Mouse (Mus musculus): ENCODE measurements around the gene Prdx6.
A peak's percentile ranks its signal among the peaks of the same experiment; 100 is the strongest.

Prdx6 gene

DNA sequence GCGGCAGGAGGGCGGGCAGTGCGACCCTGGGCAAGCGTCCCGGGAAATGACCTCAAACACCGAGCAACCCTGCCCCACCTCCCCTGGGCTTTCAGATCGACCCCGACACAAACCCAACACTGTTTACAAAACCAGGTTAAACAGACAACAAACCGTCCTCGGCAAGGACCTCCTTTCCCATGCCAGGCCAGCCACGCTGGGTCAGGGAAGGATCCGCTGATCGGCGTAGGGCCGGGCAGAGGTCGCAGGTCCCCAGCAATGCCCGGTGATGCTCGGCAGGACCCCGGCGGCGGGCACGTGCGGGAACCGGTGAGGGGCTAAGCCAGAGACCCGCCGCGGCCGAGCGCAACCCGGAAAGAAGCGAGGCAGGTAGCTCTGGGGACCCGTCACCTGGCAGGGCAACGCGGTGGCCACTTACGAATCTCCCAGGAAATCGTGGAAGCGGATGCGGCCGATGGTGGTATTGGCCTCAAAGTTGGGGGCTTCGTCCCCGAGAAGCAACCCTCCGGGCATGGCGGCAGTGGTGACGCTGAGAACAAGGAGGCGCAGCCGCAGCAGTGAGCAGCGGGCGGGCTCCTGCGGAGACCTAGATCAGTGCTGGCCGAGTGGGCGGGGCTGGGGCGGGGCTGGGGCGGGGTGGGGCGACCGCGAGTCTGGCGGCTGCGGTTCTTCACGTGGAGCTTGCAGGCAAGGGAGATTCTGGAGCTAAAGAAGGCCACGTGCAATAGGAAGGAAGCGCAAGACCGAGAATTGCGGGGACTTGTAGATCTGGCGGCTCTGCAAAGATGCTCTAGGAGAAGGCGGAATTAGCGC, at the start of gene Prdx6:
Prdx6 (minus strand) TSS at position 616 of the 813 bp plus-strand sequence.
- DNase-seq (ENCODE audit: low read depth, low spot score) = peak; percentile 91

GRCm38 (mm10) chr1:161288256-161288655, 37.2 kb upstream of the Prdx6 start:
- no peak for DNase-seq (ENCODE audit: low read depth, low spot score)

DNA sequence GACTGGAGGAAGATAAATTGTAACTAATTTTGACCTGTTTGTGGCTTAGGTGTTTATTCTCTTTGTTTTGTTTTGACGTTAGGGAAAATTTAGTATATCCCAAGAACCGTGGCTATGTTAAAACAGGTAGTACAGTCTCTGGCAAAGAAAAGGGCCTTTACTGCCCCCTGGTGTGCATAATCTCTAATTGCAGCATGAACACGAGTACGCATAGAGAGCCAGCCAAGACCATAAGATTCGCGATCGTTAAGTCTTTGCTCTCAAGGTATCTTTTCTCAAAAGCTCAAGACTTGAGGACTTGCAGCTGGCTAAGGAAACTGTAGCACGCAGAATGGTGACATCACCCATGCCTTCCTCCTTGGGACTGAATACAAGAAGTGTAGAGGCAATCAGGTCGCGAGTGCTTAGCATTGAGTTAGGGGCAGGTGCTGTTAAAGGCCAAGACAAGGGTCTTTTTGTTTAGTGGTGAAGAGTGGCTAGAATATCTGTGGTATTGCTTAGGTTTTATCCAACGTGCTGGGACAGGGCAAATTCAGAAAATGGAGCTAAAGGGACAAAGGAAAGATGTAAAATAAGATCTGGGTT, 35.8 kb upstream of the Prdx6 start:
- peak; percentile 67 for DNase-seq (ENCODE audit: low read depth, low spot score)

DNA sequence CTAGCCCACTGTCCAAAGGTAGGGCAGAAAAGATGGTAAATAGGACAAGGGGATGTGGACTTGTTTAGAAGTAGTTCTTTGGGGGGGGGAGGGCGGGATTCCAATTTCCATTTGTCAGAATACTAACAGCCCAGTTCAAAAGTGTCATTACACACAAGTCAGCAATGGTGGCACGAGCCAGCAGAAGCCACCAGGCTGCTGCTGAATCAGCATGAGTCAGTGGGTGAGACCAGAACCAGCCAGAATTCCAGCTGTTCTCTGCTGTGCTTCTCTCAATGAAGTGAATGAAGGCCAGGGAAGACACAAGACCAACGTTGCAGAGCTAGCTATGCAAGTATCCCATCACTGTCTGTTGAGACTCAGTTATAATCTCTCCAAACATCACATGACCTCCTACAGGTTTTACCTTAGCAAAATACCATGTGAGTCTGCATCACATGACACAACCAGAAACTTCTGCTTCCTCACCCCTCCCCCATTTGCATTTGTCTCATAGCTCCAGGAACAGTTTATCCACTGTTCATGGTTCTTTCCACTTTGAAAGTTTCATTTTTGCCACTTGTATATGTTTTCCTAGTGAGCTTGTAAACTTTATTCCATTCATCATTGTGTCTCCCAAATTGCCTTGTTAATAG, 30.2 kb upstream of the Prdx6 start:
- DNase-seq (ENCODE audit: low read depth, low spot score) = no peak

DNA sequence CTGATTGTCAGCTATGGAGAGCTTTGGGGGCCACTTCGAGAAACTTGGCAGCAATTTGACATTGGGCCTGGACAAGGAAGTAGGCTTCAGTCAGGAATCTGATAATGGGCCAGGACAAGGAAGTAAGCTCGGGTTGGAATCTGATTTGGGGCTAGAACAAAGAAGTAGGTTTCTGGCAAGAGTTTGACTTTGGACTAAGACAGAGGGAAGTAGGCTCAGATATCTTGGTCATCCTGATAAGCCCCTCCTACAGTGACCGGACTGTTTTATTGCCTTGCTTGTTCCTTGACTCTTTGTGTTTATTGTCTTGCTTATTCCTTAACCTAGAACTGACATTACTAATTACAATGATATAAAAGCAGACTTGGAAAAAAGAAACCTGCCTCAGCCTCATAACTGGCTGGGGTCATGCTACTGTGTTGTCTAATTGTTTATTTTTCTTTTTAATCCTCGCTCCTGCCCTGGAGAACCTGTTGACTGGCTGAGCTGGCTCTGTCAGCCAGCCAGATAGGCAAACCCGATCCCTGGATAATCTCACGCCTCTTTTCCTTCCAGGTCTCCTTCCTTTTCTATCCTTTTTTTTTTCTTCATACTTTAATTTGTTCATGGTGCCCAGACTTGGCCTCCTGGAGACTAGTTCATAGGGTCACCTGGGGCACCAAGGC, 28.4 kb upstream of the Prdx6 start:
- DNase-seq (ENCODE audit: low read depth, low spot score) = no peak

- no peak for DNase-seq (ENCODE audit: low read depth, low spot score)
Measured at GRCm38 (mm10) chr1:161273486-161273885, 22.5 kb upstream of the Prdx6 start.

DNA sequence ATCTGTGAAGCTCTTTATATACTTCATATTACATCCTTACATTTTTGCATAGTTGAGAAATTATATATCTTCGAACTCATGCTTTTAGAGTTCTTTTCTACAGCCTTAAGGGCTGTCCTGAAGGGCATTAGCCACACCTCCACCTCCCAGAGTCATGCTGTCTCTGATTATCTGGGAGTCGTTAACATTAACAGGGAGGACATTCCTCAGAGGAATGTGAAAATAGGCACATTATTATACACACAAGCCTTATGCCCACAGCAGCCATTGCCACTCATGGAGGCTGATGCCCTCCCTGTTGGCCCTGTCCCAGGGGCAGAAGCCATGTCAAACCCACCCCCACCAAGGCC, 20.4 kb upstream of the Prdx6 start:
- DNase-seq (ENCODE audit: low read depth, low spot score) = no peak

DNA sequence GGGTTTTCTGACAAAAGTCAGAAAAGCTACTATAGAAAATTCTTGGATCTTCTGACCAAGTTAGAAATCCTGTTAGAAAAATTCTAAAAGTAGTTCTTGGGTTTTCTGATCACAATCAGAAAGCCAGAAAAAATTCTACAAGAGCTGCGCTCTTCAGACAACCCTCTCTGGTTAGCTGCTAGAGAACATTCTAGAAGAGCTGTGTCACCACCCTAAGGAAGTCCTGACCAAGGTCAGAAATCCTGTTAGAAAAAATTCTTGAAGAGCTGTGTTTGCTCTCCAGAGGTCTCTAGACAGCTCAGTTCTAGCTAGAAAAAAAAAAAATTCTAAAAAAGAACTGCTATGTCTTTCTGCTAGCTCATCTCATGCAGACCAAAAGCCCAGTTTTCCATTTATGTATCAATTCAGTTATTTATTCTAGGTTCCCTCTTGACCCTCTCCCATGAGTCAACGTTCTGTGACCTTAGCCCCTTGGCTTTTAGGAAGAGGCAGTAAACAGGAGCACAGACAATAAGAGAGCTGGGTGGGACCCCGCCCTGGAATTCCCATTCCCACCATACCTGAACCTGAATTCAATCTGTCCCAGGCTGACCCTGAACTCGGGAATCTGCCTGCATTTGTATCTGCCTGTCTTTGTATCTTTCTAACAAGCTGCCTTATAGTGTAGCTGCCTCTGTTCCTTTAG, 19.9 kb upstream of the Prdx6 start:
- no peak for DNase-seq (ENCODE audit: low read depth, low spot score)

DNA sequence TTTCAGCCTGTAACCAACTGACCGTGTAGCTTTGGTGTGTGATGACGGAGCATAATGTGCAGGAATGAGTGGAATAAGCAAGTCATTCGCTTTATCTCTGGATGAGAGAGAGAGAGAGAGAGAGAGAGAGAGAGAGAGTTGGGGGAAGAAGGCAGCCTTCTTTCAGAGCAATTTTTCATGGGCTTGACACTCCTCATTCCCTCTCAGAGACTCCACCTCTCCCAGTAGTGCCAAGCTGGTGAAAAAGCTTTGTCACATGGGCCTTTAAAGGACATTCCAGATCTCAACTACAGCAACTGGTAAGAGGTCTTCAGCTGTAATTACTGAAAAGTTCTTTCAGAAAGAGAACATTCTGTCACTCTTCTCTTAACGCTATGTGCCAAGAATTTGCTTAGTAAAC, 18.3 kb upstream of the Prdx6 start:
- no peak for DNase-seq (ENCODE audit: low read depth, low spot score)

GRCm38 (mm10) chr1:161268884-161269283, 17.9 kb upstream of the Prdx6 start:
- DNase-seq (ENCODE audit: low read depth, low spot score) = no peak

DNA sequence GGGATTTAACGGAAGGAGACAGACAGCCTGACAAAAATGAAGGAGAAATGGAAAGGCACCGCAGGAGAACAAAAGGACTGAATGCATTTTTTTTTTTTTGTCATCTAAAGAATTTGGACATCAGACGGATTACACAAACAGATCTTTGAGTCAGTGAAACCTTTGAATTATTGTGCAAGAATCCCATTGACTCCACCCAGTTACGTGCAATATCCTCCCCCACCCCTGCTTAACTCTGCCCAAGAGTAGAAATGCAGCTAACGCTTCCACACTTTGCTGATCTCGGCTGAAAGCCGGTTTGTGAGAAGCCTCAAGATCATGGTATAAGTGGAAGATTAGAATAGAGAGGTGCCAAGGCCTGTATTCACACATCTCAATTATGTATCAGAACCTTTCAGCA, 17.1 kb upstream of the Prdx6 start:
- DNase-seq (ENCODE audit: low read depth, low spot score) = no peak

- DNase-seq (ENCODE audit: low read depth, low spot score) = no peak
Measured at GRCm38 (mm10) chr1:161264961-161265360, 13.9 kb upstream of the Prdx6 start.

DNA sequence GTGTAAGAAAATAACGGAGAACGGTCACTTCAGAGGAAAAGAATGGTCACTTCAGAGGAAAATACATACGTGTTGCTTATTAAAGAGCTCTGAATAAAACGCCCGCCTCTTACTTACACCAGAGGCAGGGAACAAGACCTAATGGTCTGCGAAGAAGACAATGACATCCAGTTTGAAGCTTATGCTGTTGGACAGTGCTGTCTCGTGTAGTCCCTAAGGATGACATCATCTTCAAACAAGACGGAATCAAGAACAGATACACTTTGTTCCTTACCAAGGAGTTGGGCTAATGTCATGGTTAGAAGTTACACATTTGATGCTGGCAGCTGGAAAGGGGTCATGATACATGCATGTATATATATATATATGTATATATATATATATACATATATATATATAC, 12.6 kb upstream of the Prdx6 start:
- DNase-seq (ENCODE audit: low read depth, low spot score) = no peak

- no peak for DNase-seq (ENCODE audit: low read depth, low spot score)
Measured at GRCm38 (mm10) chr1:161262542-161262941, 11.5 kb upstream of the Prdx6 start.

GRCm38 (mm10) chr1:161260761-161261160, 9.7 kb upstream of the Prdx6 start:
- no peak for DNase-seq (ENCODE audit: low read depth, low spot score)

DNA sequence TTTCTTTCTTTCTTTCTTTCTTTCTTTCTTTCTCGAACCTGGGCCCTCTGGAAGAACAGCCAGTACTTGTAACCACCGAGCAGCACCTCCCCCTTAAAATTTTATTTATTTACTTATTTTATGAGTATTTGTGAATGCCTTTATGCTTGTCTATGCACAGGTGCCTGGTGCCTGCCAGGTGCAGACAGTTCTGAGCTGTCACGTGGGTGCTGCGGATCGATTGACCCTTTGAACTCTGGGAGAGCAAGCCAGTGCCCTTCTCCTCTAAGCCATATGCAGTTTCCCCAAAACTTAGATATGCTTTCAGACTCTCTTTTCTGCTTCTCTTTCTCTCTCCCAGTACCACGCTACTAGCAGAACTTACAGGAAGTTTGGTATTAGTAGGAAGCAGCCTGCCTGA, 8.1 kb upstream of the Prdx6 start:
- DNase-seq (ENCODE audit: low read depth, low spot score) = peak; percentile 58

GRCm38 (mm10) chr1:161258331-161258730, 7.3 kb upstream of the Prdx6 start:
- DNase-seq (ENCODE audit: low read depth, low spot score) = no peak

DNA sequence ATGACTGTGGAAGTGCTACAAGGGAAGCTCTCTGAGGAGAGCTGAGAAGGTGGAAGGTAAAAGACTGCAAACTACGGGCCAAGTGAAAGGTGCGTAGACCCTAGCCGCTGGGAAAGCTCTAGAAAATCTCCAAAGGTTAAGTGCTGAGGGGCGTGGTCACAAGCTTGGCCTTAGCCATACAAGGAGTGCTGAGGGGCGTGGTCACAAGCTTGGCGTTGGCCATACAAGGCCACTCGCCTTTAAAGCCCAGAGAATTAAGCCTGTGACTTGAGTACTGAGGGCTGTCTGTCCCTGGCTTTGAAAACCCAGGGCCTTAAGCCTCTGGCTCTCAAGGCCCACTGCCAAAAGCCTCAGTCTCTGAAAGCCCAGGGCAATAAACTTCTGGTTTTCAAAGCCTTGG, 5.9 kb upstream of the Prdx6 start:
- DNase-seq (ENCODE audit: low read depth, low spot score) = no peak

DNA sequence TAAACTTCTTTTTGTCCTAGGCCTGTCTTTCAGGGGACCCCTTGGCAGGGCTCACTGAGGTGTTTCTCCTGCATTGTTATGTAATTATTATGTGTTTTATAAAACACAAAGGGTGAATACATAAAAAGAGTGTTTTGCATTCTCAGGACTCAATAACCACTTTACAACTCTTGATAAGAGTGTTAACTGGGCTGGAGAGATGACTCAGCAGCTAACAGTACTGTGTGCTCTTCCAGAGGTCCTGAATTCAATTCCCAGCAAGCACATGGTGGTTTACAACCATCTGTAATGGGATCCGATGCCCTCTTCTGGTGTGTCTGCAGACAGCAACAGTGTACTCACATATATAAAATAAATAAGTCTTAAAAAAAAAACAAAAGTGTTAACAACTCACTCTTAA, 3.3 kb upstream of the Prdx6 start:
- DNase-seq (ENCODE audit: low read depth, low spot score) = no peak

GRCm38 (mm10) chr1:161252901-161253300, 1.9 kb upstream of the Prdx6 start:
- no peak for DNase-seq (ENCODE audit: low read depth, low spot score)

GRCm38 (mm10) chr1:161252365-161252764, 1.3 kb upstream of the Prdx6 start:
- DNase-seq (ENCODE audit: low read depth, low spot score) = no peak
